Mouse (Mus musculus): ENCODE measurements around the gene Il18r1. TPM values are rescaled to one million over a fixed set of nuclear protein-coding genes. Genes with fewer than 3 reads are reported as not detected.

Gene Il18r1
- polyA plus RNA-seq, 1 experiment from 2014 or later, result 0.14 TPM

GRCm38 (mm10) chr1:40432169-40432568 is 33.2 kb upstream of the Il18r1 start:
- no peak for ATAC-seq (ENCODE audit: low read depth)
- Histone ChIP-seq H3K4me1 (ENCODE audit: control insufficient read depth, low read depth, low read length) (peaks cover 17% of the 10 kb centered on the region), H3K9me3 (replicated peaks; ENCODE audit: control insufficient read depth, low read length) (no peaks in the 10 kb centered on the region), H3K27ac (ENCODE audit: low read length) (no peak overlapping the region), H3K36me3 (ENCODE audit: control insufficient read depth, insufficient read depth) (no peaks in the 10 kb centered on the region), H3K9ac (ENCODE audit: low read depth, low read length) (no peak overlapping the region), H3K27me3 (ENCODE audit: control insufficient read depth, insufficient read depth, low read depth, low read length) (no peaks in the 10 kb centered on the region), H3K4me2 (ENCODE audit: low read depth, low read length) (peak overlapping the region; percentile 48; the same call in 1 of the 2 replicates), H3K4me3 (ENCODE audit: low read depth, low read length) (peak overlapping the region; percentile 8; the same call in 1 of the 2 replicates)
- 48% methylated on average over 2 of the region's 2 CpGs for WGBS (ENCODE audit: insufficient replicate concordance)

GRCm38 (mm10) chr1:40435936-40436335 is 29.4 kb upstream of the Il18r1 start:
- H3K36me3 ChIP-seq (ENCODE audit: control insufficient read depth, insufficient read depth), result no peaks in the 10 kb centered on the region
- H3K4me3 ChIP-seq (ENCODE audit: low read depth, low read length), result no peak overlapping the region
- no peak overlapping the region for H3K9ac ChIP-seq (ENCODE audit: low read depth, low read length)
- H3K4me2 ChIP-seq (ENCODE audit: low read depth, low read length), result no peak overlapping the region
- H3K4me1 ChIP-seq (ENCODE audit: control insufficient read depth, low read depth, low read length), result peaks cover 10% of the 10 kb centered on the region; the same call in 1 of the 2 replicates
- 82% methylated on average over 3 of the region's 3 CpGs for WGBS (ENCODE audit: insufficient replicate concordance)
- H3K27me3 ChIP-seq (ENCODE audit: control insufficient read depth, insufficient read depth, low read depth, low read length), result no peaks in the 10 kb centered on the region
- no peak for ATAC-seq (ENCODE audit: low read depth)
- H3K27ac ChIP-seq (ENCODE audit: low read length), result no peak overlapping the region
- H3K9me3 ChIP-seq (replicated peaks; ENCODE audit: control insufficient read depth, low read length), result no peaks in the 10 kb centered on the region

GRCm38 (mm10) chr1:40437340-40437739 is 28.0 kb upstream of the Il18r1 start:
- H3K4me1 ChIP-seq (ENCODE audit: control insufficient read depth, low read depth, low read length), result peaks cover 4% of the 10 kb centered on the region; the same call in 1 of the 2 replicates
- H3K27me3 ChIP-seq (ENCODE audit: control insufficient read depth, insufficient read depth, low read depth, low read length), result no peaks in the 10 kb centered on the region
- no peak overlapping the region for H3K4me3 ChIP-seq (ENCODE audit: low read depth, low read length)
- H3K9me3 ChIP-seq (replicated peaks; ENCODE audit: control insufficient read depth, low read length), result no peaks in the 10 kb centered on the region
- no peaks in the 10 kb centered on the region for H3K36me3 ChIP-seq (ENCODE audit: control insufficient read depth, insufficient read depth)
- no peak overlapping the region for H3K9ac ChIP-seq (ENCODE audit: low read depth, low read length)
- ATAC-seq (ENCODE audit: low read depth), result no peak
- 56% methylated on average over 2 of the region's 2 CpGs for WGBS (ENCODE audit: insufficient replicate concordance)
- no peak overlapping the region for H3K27ac ChIP-seq (ENCODE audit: low read length)
- no peak overlapping the region for H3K4me2 ChIP-seq (ENCODE audit: low read depth, low read length)

- Histone ChIP-seq H3K4me1 (ENCODE audit: control insufficient read depth, low read depth, low read length) (peaks cover 4% of the 10 kb centered on the region; the same call in 1 of the 2 replicates), H3K36me3 (ENCODE audit: control insufficient read depth, insufficient read depth) (no peaks in the 10 kb centered on the region), H3K27ac (ENCODE audit: low read length) (no peak overlapping the region), H3K4me3 (ENCODE audit: low read depth, low read length) (no peak overlapping the region), H3K27me3 (ENCODE audit: control insufficient read depth, insufficient read depth, low read depth, low read length) (no peaks in the 10 kb centered on the region), H3K9me3 (replicated peaks; ENCODE audit: control insufficient read depth, low read length) (no peaks in the 10 kb centered on the region), H3K9ac (ENCODE audit: low read depth, low read length) (no peak overlapping the region), H3K4me2 (ENCODE audit: low read depth, low read length) (no peak overlapping the region)
- 69% methylated on average over 8 of the region's 8 CpGs for WGBS (ENCODE audit: insufficient replicate concordance)
- no peak for ATAC-seq (ENCODE audit: low read depth)
Measured at GRCm38 (mm10) chr1:40439504-40439903, 25.8 kb upstream of the Il18r1 start.

GRCm38 (mm10) chr1:40444800-40445199 is 20.6 kb upstream of the Il18r1 start:
- 65% methylated on average over 3 of the region's 3 CpGs for WGBS (ENCODE audit: insufficient replicate concordance)
- Histone ChIP-seq H3K4me3 (ENCODE audit: low read depth, low read length) (no peak overlapping the region), H3K27me3 (ENCODE audit: control insufficient read depth, insufficient read depth, low read depth, low read length) (no peaks in the 10 kb centered on the region), H3K9me3 (replicated peaks; ENCODE audit: control insufficient read depth, low read length) (no peaks in the 10 kb centered on the region), H3K4me1 (ENCODE audit: control insufficient read depth, low read depth, low read length) (no peaks in the 10 kb centered on the region), H3K9ac (ENCODE audit: low read depth, low read length) (no peak overlapping the region), H3K27ac (ENCODE audit: low read length) (no peak overlapping the region), H3K36me3 (ENCODE audit: control insufficient read depth, insufficient read depth) (no peaks in the 10 kb centered on the region), H3K4me2 (ENCODE audit: low read depth, low read length) (no peak overlapping the region)
- no peak for ATAC-seq (ENCODE audit: low read depth)

GRCm38 (mm10) chr1:40467306-40467705 is 2.0 kb downstream of the Il18r1 start:
- Histone ChIP-seq H3K36me3 (ENCODE audit: control insufficient read depth, insufficient read depth) (no peaks in the 10 kb centered on the region), H3K4me1 (ENCODE audit: control insufficient read depth, low read depth, low read length) (no peaks in the 10 kb centered on the region), H3K27me3 (ENCODE audit: control insufficient read depth, insufficient read depth, low read depth, low read length) (no peaks in the 10 kb centered on the region), H3K9me3 (replicated peaks; ENCODE audit: control insufficient read depth, low read length) (no peaks in the 10 kb centered on the region), H3K4me2 (ENCODE audit: low read depth, low read length) (no peak overlapping the region), H3K4me3 (ENCODE audit: low read depth, low read length) (no peak overlapping the region), H3K9ac (ENCODE audit: low read depth, low read length) (no peak overlapping the region), H3K27ac (ENCODE audit: low read length) (no peak overlapping the region)
- 82% methylated on average over 4 of the region's 4 CpGs for WGBS (ENCODE audit: insufficient replicate concordance)
- ATAC-seq (ENCODE audit: low read depth), result no peak

- H3K9me3 ChIP-seq (replicated peaks; ENCODE audit: control insufficient read depth, low read length), result no peaks in the 10 kb centered on the region
- no peaks in the 10 kb centered on the region for H3K36me3 ChIP-seq (ENCODE audit: control insufficient read depth, insufficient read depth)
- H3K4me1 ChIP-seq (ENCODE audit: control insufficient read depth, low read depth, low read length), result no peaks in the 10 kb centered on the region
- H3K9ac ChIP-seq (ENCODE audit: low read depth, low read length), result no peak overlapping the region
- no peak overlapping the region for H3K4me3 ChIP-seq (ENCODE audit: low read depth, low read length)
- 44% methylated on average over 2 of the region's 2 CpGs for WGBS (ENCODE audit: insufficient replicate concordance)
- H3K4me2 ChIP-seq (ENCODE audit: low read depth, low read length), result no peak overlapping the region
- ATAC-seq (ENCODE audit: low read depth), result no peak
- H3K27ac ChIP-seq (ENCODE audit: low read length), result no peak overlapping the region
- H3K27me3 ChIP-seq (ENCODE audit: control insufficient read depth, insufficient read depth, low read depth, low read length), result no peaks in the 10 kb centered on the region
Measured at GRCm38 (mm10) chr1:40468805-40469204, 3.5 kb downstream of the Il18r1 start.

GRCm38 (mm10) chr1:40469900-40470299 is 4.5 kb downstream of the Il18r1 start:
- no peaks in the 10 kb centered on the region for H3K9me3 ChIP-seq (replicated peaks; ENCODE audit: control insufficient read depth, low read length)
- H3K9ac ChIP-seq (ENCODE audit: low read depth, low read length), result no peak overlapping the region
- H3K36me3 ChIP-seq (ENCODE audit: control insufficient read depth, insufficient read depth), result no peaks in the 10 kb centered on the region
- no peaks in the 10 kb centered on the region for H3K4me1 ChIP-seq (ENCODE audit: control insufficient read depth, low read depth, low read length)
- WGBS (ENCODE audit: insufficient replicate concordance), result 37% methylated on average over 12 of the region's 12 CpGs
- ATAC-seq (ENCODE audit: low read depth), result no peak
- no peak overlapping the region for H3K4me3 ChIP-seq (ENCODE audit: low read depth, low read length)
- no peaks in the 10 kb centered on the region for H3K27me3 ChIP-seq (ENCODE audit: control insufficient read depth, insufficient read depth, low read depth, low read length)
- no peak overlapping the region for H3K4me2 ChIP-seq (ENCODE audit: low read depth, low read length)
- H3K27ac ChIP-seq (ENCODE audit: low read length), result no peak overlapping the region

- no peak overlapping the region for H3K4me3 ChIP-seq (ENCODE audit: low read depth, low read length)
- no peaks in the 10 kb centered on the region for H3K4me1 ChIP-seq (ENCODE audit: control insufficient read depth, low read depth, low read length)
- 71% methylated on average over 1 of the region's 1 CpGs for WGBS (ENCODE audit: insufficient replicate concordance)
- no peak for ATAC-seq (ENCODE audit: low read depth)
- no peaks in the 10 kb centered on the region for H3K36me3 ChIP-seq (ENCODE audit: control insufficient read depth, insufficient read depth)
- no peaks in the 10 kb centered on the region for H3K9me3 ChIP-seq (replicated peaks; ENCODE audit: control insufficient read depth, low read length)
- H3K27me3 ChIP-seq (ENCODE audit: control insufficient read depth, insufficient read depth, low read depth, low read length), result no peaks in the 10 kb centered on the region
- no peak overlapping the region for H3K27ac ChIP-seq (ENCODE audit: low read length)
- no peak overlapping the region for H3K9ac ChIP-seq (ENCODE audit: low read depth, low read length)
- H3K4me2 ChIP-seq (ENCODE audit: low read depth, low read length), result no peak overlapping the region
Measured at GRCm38 (mm10) chr1:40472401-40472800, 7.0 kb downstream of the Il18r1 start.

All from liver, embryonic 16.5 days (tissue).